Comparison of ENCODE assay signal across 1 mouse cellular context in the genomic region with DNA sequence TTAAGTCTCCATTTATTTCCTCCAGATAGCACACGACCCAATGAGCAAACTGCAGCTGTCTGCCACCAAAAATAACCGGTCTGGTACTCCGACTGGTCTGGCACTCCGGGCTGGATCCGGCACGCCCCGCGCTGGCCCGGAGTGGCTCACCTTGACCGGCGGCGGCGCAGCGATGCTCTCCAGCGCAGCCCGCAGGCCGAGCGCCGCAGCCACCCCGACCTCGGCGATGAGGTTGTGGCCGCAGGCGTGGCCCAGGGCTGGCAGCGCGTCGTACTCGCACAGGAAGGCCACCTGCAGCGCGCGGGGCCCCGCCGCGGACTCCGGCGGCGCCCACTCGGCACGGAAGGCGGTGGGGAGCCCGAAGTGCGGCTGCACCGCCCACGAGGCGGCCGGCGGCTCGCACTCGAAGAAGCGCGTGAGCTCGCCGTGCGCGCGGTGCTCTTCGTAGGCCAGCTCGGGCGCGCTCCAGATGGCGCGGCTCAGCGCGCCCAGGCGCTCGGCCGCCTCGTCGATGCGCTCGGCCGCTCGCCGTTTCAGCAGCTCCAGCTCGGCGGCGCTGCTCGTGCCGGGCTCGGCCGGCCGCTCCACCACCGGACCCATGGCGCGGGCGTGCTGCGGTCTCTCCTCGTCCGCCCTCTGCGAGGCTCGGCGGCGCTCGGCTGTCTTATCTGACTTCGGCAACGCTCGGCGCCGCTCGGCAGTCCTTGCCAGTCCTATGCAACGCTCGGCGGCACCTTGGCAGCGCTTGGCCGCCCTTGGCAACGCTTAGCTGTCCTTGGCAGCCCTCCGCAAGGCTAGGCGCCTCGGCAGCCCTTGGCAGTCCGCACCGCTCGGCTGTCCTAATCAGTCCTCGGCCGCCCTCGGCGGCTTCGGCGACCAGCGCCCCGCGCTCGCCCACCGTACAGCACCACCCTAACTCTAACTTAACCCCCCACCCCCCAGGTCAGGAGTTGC.
TF ChIP-seq lines count a peak whose summit lies in the region.

No protein-coding gene starts in this region.

TF ChIP-seq in CH12.LX, 34 proteins besides CTCF, POLR2A, EP300 and RAD21 (continued from another document):
- TF ChIP-seq GABPA (IDR thresholded peaks at IDR 0.05; ENCODE audit: insufficient replicate concordance, low read depth, low read length) (no peak), ZNF384 (IDR thresholded peaks at IDR 0.05; ENCODE audit: low read depth, low read length) (no peak), TBP (conservative IDR thresholded peaks at IDR 0.05; ENCODE audit: low read depth, low read length) (peak; percentile 93), JUND (conservative IDR thresholded peaks at IDR 0.05; ENCODE audit: low read depth, low read length) (no peak), HCFC1 (IDR thresholded peaks at IDR 0.05; ENCODE audit: low read depth, low read length) (no peak), RCOR1 (conservative IDR thresholded peaks at IDR 0.05; ENCODE audit: low read depth, low read length) (no peak), MXI1 (IDR thresholded peaks at IDR 0.05; ENCODE audit: low read depth, low read length) (0 out of 2 replicates have a peak, but pooled peaks have one; percentile 28), TCF12 (IDR thresholded peaks at IDR 0.05; ENCODE audit: low read depth, low read length) (peak; percentile 47; the same call in 1 of the 2 replicates), MYC (IDR thresholded peaks at IDR 0.05; ENCODE audit: low read depth, low read length) (no peak), USF2 (conservative IDR thresholded peaks at IDR 0.05; ENCODE audit: low read depth, low read length) (no peak), MAX (IDR thresholded peaks at IDR 0.05; ENCODE audit: low read length) (no peak), POLR2AphosphoS2 (IDR thresholded peaks at IDR 0.05; ENCODE audit: low read depth, low read length) (no peak), NELFE (IDR thresholded peaks at IDR 0.05; ENCODE audit: low read depth, low read length) (no peak), PAX5 (IDR thresholded peaks at IDR 0.05; ENCODE audit: low read length) (no peak), ZKSCAN1 (IDR thresholded peaks at IDR 0.05; ENCODE audit: borderline replicate concordance, low read depth, low read length) (no peak), ZC3H11A (IDR thresholded peaks at IDR 0.05; ENCODE audit: low read depth, low read length) (no peak), ZMIZ1 (IDR thresholded peaks at IDR 0.05; ENCODE audit: low read depth, low read length) (no peak), ELF1 (IDR thresholded peaks at IDR 0.05; ENCODE audit: low read depth, low read length) (no peak), SIN3A (IDR thresholded peaks at IDR 0.05; ENCODE audit: low read length) (no peak), UBTF (IDR thresholded peaks at IDR 0.05; ENCODE audit: low read depth, low read length) (peak; percentile 99)
